Mouse (Mus musculus): ENCODE results near the gene Glis1.
A peak's percentile ranks its signal among the peaks of the same experiment; 100 is the strongest.
"Not testable (repeated sequence)": the region's sequence is repeated elsewhere in the genome, so short reads cannot be mapped to it uniquely, and the experiment has no call there.

Glis1 gene

DNA sequence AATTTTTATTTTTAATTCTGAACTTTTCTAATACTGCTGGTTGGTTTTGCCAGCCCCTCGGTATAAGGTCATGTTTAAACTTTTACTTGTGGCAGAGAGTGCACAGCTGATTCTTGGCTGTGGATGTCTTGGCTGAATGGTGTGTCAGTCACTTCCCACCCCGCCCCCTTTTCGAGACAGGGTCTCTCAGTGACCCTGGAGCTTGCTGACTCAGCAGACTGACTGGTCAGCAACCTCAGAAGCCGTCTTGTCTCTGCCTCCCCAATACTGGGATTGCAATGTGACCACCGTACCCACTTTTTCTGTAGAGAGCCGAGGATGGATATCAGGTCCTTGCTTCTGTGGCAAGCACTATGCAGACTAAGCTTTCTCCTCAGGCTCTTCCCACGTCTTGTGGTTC is 154.2 kb downstream of the Glis1 start:
- DNase-seq: no peak

DNA sequence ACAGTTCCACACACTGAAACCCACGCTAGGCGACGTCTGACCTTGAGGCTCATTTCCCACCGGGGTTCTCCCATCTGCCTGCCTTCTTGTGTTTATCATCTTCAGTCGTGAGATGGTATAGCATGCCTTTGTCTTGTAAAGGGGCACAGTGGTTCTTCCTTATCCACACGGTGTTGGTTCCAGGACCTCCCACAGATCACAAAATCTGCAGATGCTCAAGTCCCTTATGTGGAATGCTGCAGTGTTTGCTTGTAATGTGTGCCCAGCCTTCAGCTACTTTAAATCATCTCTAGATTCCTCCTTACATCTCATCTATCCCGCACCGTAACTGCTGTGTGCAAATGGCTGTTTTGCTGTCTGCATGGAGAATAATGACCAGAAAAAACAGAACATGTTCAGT is 154.7 kb downstream of the Glis1 start:
- no peak for DNase-seq

DNA sequence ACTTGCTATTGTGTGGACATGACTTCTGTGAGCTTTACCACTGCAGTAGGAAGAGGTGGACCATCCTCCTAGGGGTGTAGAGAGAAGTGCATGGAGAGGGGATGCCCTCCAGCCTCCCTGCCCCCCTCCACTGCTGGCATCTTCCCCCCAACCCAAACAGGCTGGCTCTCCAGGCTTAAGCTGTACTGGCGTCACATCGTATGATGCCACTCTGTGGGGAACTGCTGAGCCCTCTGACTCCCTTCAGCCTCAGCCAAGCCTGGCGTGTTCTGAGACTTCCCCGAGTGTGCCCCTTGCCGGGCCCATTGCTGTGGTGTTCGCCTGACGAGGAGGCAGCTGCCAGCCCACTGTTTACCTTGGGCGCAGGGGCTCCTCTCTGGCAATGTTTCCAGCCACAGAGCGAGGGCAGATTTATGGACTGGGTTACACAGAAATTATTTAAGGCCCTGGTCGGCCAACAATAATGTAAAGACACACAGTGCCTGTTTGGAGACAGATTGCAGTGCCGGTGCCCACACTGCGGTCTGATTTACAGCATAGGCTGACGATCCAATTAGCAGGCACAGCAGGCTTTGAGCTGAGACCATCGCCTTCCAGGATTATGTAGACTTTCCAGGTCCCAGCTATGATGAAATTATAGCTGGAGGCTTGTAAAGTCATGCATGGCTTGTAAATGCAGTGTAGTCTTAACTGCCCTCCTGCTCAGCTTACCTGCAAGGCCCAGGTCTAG is 156.6 kb downstream of the Glis1 start:
- no peak for DNase-seq

DNA sequence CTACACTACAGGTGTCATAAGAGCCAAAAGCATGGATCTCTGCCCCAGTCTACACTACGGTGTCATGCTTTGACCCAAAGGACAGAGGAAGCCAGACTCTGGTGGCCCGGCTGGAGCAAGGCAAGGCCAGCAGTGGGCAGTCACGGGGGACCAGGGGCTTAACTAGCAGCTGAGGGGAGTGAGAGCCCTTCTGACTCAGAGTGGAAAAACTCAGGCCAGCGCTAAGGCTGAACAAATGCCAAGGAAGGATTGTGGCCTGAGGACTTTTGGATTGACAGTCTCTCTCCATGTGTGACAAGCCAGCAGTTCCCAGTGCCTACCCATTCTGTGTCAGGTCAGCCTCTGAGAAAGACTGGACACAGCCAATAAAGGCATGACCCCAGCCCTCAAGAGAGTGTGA is 159.0 kb downstream of the Glis1 start:
- DNase-seq: peak; percentile 17

DNA sequence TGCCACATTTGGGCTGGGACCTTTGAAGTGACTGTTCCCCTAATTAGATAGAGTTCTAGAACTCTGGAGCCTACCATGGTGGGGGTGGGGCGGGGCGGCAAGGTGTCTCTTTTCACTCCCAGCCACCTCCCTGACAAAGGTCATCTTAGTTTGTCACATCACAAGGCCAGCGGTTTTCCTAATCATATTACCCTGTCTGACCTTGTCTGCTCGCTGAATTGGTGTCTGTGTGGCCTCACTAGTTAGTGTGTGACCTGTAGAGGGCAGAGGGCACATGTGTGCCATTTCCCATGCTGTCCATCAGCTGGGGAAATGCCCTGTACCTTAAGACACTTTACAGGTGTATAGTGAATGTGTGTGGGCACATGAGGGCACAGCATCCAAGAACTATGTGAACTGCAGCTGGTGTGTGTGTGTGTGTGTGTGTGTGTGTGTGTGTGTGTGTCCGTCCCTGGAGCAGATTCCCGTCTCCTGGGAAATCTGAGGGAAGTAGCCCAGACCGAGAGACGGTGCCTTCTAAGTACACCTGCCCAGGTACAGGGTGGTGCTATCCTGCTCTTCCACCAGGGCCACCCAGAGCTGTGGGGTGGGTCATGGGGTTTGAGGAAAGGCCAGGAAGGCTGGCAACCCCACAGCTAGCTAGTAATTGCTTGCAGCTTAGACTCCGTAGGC is 163.0 kb downstream of the Glis1 start:
- no peak for DNase-seq

DNA sequence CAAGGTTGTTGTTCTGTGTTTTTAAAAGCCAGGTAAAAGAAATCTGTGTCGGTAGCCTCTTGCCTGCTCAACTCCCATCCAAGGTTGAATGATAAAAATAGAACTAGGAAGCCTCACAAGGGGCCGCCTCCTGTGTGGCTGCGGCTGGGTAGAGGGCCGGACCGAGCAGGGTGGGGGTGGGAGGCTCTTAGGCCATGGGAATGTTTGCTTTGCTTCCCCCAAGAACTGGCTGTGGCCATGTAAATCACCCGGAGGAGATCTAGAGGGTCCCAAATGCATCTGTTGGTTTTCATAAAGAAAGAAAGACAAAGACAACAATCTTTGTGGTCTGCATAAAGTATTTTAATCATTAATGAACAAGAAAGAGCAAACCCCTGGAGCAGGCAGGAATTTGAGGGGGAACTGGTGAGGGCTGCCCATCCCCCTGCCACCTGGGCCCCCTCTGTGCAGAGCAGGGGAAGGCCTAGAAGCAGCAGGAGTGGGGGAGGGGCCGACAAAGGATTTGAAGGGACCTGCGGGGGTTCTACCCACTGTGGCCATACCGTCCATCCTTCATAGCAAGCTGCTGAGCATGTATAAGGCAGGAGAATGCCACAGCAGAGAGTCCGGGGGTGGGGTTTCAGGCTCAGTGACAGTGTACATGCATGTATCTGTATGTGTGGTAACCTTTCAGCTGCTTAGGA is 163.6 kb downstream of the Glis1 start:
- DNase-seq: no peak

DNA sequence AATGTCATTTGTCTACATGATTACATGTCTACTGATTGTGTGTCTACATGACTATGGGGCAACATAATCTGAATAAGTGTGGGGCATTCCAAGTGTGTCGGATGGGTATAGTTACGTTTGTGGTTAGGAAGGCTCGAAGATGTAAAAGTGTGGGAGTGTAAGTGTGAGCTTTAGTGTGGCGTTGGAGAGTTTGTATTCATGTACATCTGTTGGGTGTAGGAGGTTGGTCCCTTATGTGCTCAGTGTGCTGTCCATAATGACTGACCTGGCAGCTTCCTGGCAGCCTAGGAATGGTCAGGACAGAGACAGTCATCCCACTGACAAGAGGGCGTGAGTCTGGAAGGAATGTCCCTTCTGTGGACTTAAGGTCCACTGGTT is 164.2 kb downstream of the Glis1 start:
- not testable (repeated sequence) for DNase-seq

DNA sequence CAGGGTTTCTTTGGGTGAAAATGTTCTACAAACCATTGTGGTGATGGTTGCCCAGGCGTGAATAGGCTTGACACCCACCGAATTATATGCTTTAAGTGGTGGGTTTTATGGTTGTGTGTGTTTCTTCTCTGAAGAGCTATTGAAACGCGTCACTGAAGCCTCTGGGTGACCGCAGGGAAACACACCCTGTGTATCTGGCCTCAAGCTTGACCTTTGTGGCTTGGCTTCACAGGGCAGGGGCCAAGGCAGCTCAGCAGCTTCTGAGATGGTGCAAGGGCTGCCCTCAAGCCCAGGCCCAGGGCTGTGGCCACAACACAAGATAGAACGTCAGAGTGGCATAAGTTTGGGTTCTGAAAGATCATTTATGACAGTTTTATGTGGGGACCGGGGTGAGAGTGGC is 167.9 kb downstream of the Glis1 start:
- peak; percentile 18 for DNase-seq

DNA sequence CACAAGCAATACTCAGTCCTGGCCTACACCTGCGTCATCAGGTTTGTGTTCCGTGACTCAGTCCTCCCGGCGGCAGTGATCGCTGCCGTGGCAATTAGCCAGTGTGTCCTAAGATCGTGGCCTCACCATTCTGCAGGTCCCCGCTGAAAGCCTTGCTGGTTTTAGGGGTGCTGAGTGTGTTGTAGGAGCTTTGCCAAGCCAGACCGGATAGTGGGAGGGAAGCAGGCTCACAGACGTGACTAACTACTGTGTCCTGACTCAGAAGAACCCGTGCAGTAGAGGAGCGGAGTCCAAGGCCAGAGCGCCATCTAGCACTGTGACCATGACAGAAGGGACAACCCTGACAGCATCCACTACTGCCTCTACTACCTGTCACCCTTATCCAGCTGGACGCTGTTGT is 168.4 kb downstream of the Glis1 start:
- peak; percentile 42 for DNase-seq

DNA sequence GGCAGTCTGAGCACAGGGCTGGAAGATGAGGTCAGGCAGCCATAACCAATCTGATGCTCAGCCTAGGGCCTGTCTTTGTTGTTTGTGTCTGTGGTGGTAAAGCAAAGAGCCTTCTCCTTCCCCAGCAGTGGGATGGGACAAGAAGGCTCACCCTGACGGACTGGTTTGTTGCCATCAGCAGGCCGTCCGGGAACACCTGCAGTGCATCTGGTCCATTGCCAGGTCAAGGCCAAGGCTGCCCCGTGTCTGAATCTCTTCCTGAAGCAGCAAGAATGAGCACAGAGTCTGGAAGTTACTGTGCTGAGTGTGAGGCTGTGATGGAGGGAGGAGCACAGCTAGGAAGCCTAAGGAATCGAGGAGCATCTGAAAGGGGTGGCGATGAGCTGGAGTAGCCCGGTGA is 168.8 kb downstream of the Glis1 start:
- no peak for DNase-seq

DNA sequence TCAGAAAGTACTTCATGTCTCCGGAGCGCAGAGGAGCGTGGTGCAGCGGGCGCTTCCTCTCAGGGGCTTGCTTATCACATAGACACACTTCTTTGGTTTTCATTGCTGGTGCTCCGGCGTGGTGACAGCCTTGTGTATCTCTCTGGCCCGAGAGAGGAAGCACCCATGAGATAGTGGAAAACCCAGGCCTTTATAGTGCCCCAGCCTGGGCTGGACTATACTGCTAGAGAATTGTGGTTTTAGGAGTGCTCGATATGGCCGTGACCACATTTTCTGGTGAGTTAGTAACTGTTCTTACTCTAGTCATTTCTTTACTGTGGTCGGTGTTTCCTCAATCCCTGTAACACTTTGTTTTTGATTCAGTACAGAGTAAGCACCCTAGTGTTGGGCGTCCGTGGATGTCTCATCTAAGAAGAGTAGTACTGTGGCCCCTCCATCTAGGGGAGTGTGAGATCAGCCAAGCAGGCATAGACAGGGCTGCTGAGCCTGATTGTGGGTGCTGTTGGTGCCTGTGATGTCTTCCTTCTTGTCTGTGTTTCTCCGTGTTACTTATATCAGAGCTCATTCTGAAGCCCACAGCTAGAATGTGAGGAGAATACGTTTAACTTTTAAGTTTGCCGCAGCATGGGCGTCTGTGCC is 171.7 kb downstream of the Glis1 start:
- no peak for DNase-seq

DNA sequence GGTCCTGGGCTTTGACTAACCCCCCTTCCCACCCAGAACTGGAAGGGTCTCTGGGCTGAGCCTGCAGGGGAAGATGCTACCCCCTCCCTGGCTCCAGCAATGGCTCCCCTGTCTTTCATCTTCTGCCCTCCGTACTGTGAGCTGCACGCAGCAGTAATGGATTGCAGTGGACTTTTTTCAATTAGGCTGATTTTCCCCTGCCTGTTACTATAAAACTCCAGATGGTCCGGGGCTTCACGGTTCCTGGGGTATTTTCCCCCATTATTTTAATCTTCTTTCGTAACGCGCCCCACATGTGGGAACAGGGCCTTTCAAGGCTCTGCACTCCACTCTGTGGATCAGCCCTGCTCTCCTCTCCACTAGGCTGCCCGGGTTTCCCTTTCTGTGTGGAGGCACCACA is 175.4 kb downstream of the Glis1 start:
- DNase-seq: no peak

DNA sequence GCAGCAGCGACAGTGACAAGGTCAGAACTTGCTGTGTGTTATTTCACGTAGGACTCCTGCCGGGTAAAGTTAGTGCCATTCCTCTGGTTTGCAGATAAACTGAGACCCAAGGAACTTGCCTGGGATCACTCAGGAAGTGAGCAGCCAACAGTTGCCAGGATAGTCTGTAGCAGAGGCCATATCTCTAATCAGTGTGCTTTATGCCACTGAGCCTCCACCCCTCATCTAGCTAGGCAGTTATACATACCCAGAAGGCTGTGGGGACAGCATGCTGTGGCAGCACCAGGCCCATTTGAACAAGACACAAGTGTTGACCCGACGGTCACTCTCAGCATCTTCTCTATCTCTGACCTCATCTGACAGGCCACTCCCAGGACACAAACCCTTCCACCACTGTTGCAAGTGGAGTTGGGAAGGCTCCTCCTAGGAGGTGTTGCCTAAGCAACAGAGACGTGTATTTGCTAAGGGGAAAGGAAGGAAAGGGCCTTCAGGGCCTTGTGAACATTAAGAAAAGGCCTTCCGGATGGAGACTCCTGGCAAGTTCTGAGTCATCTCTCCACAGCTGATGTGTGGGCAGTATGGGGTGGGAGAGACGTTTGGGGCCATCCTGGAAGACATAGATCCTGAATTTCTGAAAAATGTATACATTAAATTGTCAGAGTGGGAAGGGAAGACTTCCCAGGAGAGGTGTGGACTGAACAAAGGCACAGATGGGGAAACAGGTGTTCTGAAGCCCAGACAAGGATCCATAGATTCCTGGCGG is 177.7 kb downstream of the Glis1 start:
- no peak for DNase-seq

DNA sequence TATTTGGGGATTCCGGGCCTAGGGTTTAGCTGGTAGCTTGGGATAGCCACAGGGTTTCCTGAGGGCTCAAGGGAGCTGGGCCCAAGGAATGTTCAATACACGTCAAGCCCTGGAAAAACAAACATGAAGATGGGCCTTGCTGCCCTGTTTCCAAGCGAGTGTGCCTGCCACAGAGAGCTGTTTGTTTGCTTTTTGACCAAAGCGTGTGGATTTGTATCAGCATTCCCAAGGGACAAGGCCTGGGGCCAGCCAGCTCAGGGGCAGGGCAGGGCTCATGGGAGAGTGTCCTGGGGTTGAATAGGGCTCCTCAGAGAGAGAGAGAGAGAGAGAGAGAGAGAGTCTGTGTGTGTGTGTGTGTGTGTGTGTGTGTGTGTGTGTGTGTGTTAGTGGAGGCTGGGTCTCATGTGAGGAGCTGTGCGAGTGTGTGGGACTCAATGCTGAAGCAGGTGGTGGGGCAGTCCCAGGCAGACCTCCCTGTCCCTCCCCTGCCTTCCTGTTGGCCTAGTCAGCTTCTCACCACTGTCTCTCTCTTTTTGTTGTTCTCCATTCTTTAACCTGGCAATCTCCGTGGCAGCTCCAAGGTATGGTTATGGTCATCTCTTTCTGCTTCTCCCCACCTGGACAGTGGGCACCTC is 183.3 kb downstream of the Glis1 start:
- DNase-seq: peak; percentile 23

DNA sequence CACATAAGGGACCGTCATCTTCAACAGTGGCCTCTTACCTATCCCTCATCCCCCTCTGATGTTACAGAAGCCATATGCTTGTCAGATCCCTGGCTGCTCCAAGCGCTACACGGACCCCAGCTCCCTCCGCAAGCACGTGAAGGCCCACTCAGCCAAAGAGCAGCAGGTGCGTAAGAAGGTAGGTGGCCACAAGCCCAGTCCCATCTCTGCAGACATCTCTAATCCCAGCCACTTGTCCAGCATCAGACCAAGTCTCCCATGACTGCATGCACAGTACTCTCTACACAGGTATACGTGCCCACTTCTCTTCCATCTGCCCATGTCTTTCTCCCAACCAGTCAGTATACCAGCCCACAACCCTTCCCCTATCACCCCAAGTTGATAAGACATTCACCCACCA is 185.1 kb downstream of the Glis1 start:
- no peak for DNase-seq

DNA sequence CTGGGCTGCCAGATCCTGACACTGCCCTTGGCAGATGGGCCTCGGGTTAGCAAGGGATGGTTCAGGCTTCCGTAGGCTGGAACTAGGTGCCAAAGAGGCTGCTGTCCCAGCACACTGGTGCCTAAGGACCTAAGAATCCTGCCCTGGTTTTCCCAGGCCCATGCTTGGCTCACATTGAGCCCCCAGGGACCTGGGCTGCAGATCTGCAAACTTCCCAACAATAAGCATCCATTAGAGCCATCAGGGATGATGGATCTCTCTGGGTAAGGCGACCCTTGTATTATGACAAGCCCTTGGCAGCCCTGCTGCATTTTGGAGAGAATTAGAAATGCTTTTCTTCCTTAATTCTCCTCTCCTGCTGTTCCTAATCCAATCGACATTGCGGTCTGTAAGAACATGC is 187.0 kb downstream of the Glis1 start:
- DNase-seq: no peak

DNA sequence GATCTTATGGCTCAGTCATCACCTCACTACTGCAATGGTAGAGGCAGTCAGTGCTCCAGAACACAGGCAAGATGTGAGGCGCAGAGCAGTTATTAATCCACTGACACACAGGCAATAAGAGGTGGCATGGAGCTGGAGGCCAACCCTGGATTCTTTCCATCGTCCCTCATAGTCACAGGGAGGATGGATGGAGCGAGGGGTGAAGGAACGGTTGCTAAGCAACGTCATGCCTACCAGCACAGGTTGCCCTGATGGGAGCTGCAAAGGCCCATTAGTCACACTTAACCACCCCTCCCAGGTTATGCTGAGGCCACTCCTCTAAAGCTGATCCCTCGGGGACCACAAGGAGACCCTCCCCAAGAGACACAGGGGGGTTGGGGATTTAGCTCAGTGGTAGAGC is 187.9 kb downstream of the Glis1 start:
- DNase-seq: peak; percentile 15

DNA sequence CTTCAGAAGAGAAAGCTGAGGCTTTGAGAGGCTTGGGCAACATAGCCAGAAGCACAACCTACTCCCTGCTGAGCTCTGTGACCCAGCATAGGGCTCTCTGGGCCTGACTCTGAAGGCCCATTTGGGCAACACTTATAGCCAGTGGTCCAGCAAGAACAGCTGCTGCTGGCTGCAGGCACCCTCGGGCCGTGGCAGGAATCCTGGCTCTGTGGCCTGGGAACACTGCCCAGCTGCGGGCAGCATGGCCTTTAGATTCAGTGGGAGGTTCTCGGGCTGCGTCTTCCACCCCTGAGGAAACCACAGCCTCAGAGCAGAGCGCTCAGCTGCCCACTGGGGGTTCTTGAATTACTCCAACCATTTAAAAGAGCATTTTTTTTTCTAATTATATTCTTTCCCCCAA is 189.5 kb downstream of the Glis1 start:
- DNase-seq: no peak

DNA sequence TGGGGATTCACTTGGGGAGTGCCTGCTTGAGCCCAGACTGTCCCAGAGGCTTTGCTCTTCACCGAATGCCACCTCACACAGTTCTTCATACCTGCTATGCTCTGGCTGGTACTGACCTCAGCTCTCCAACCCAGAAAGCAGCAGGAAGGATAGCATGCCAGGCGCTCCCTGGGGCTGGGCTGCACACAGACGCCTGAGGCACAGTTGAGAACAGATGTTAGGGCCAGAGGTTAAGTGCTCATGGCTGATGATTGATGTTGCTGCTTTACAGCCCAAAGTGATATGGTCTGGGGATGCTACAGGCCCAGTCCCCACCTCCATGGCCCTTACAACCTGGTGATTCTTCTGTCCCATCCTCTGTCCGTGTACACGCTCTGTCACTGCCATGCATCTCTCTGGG is 190.6 kb downstream of the Glis1 start:
- DNase-seq: no peak

DNA sequence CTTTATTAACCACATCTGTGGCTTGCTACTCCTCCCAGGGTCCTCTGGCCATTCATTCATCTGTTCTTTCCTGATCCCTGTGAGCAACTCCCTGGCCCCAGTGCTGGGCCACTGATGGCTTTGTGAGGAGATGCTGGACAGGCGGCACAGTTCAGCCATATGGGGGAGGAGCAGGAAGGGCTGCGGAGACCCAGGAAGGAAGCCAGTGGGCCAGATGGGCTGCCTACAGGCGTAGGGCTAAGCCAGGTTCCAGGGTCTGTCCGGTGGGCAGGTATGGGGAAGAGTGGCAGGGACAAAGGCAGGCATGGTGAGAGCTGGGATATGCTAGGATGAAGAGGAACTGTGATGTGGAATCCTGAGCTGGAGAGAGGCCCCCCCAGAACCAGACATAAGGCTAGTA is 193.8 kb downstream of the Glis1 start:
- DNase-seq: no peak

DNA sequence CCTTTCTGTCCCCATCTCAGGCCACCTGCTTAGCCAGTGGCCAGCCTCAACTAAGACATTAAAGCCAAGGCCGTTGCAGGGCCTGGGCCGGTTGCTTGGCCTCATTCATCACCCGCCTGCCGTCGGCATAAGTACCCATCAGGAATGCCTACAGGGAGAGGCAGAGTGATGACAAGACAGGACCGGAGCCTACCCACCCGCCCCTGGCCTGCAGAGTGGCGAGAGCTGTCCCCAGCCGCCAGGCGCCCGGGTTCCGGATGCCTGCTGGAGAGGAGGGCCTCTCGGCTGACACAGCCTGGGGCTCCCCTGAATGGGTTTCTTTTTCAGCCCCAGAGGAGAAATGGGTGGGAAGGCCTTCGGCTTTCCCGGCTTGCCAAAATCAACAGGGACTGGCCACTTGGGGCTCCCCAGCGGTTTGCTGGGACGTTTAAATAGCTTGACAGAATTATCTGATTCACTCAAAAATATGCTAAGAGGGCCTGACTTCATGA is 194.6 kb downstream of the Glis1 start:
- DNase-seq: peak; percentile 14

DNA sequence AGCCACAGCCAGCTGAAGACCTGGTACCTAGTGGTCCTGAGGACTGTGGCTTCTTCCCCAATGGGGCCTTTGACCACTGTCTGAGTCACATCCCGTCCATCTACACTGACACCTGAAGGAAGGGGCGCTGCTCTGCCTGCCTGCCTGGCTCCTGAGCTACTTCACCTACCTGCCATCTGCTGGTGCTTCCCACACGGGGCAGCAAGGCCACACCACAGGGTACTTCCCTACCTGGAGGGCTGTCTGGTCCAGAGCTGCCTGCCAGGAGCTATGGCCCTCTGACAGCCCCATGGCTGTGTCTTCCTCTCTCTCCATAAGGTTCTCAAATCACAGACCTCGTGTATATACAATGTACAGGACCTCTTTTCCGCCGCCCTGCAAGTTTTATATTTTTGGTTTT is 200.2 kb downstream of the Glis1 start:
- DNase-seq: no peak
